21 mouse cellular contexts compared by ENCODE assay signal in genomic region chr14:123003715-123004114, GRCm38 (mm10).
"Had no signal": no experiment of that assay in that cellular context is flagged by ENCODE, and none has a peak within 500 bp of the region (broad histone marks: within the 10 kb centered on the region; RNA-seq: fewer than 3 reads in every experiment).

No protein-coding gene starts in this region.

- H3K36me3 ChIP-seq: midbrain, embryonic 10.5 days; midbrain, embryonic 12.5 days; neural tube, embryonic 13.5 days; neural tube, embryonic 15.5 days; stomach, embryonic 15.5 days had no signal

- H3K27ac ChIP-seq: midbrain, embryonic 10.5 days; midbrain, embryonic 12.5 days; neural tube, embryonic 13.5 days; neural tube, embryonic 15.5 days; stomach, embryonic 15.5 days; stomach, postnatal 0 days had no signal

- H3K9ac ChIP-seq: lung, embryonic 14.5 days; midbrain, embryonic 12.5 days; neural tube, embryonic 13.5 days; neural tube, embryonic 15.5 days; stomach, embryonic 15.5 days had no signal

- DNase-seq: lung, adult 18-20 months; lung, embryonic 14.5 days; lung, postnatal 10 days; lung, postnatal 4 days; midbrain, embryonic 14.5 days; retina, postnatal 1 day; right cerebral cortex, adult 18-20 months; right cerebral cortex, postnatal 25 days; right cerebral cortex, postnatal 4 days; spleen, adult 18-20 months; thymus, adult 2 months; thymus, postnatal 25 days; thymus, postnatal 4 days had no signal

- H3K4me2 ChIP-seq: lung, embryonic 14.5 days; midbrain, embryonic 12.5 days; neural tube, embryonic 13.5 days; neural tube, embryonic 15.5 days; stomach, embryonic 15.5 days had no signal

- H3K4me1 ChIP-seq: stomach, embryonic 15.5 days had no signal

- H3K4me3 ChIP-seq: midbrain, embryonic 10.5 days; midbrain, embryonic 12.5 days; myocyte; neural tube, embryonic 13.5 days; neural tube, embryonic 15.5 days; stomach, embryonic 15.5 days had no signal

- H3K9me3 ChIP-seq: midbrain, embryonic 10.5 days; midbrain, embryonic 12.5 days; neural tube, embryonic 13.5 days; neural tube, embryonic 15.5 days; stomach, embryonic 15.5 days had no signal

- H3K27me3 ChIP-seq: midbrain, embryonic 12.5 days; neural tube, embryonic 13.5 days; neural tube, embryonic 15.5 days; stomach, embryonic 15.5 days had no signal

- ATAC-seq: midbrain, embryonic 16.5 days had no signal
